Mouse (Mus musculus) midbrain, embryonic 16.5 days (tissue): Measurements from ENCODE around the gene Phactr1. TPM values are rescaled to one million over a fixed set of nuclear protein-coding genes. Genes with fewer than 3 reads are reported as not detected.

Source experiments
- ATAC-seq: fragments of 200-750 bp; cut with Nextera tagmentation; 2 replicates; pipeline ENCODE4 v1.8.0; 2017; ENCODE audit warnings: moderate TSS enrichment
- H3K27ac ChIP-seq: fragments of 300-500 bp; sonication (generic); 2 replicates; pipeline ENCODE4 v1.5.1; 2014; ENCODE audit warnings: mild to moderate bottlenecking, low read length, mixed read lengths
- H3K27me3 ChIP-seq: fragments of 300-500 bp; sonication (generic); 2 replicates; pipeline ENCODE4 v1.6.1; 2014; ENCODE audit warnings: low read depth, low read length, mixed read lengths; ENCODE audit not compliant: control insufficient read depth, insufficient read depth
- H3K36me3 ChIP-seq: fragments of 300-500 bp; sonication (generic); 2 replicates; pipeline ENCODE4 v1.6.1; 2014; ENCODE audit warnings: mild to moderate bottlenecking, low read length, moderate library complexity, mixed read lengths; ENCODE audit not compliant: control insufficient read depth, insufficient read depth
- H3K4me1 ChIP-seq: fragments of 300-500 bp; sonication (generic); 2 replicates; pipeline ENCODE4 v1.6.1; 2014; ENCODE audit warnings: mild to moderate bottlenecking, low read length, mixed read lengths; ENCODE audit not compliant: control insufficient read depth, insufficient read depth
- H3K4me2 ChIP-seq: fragments of 300-500 bp; sonication (generic); 2 replicates; pipeline ENCODE4 v1.6.1; 2014; ENCODE audit warnings: mild to moderate bottlenecking, low read length, mixed read lengths
- H3K4me3 ChIP-seq: fragments of 300-500 bp; sonication (generic); 2 replicates; pipeline ENCODE4 v1.5.1; 2014; ENCODE audit warnings: low read depth, mild to moderate bottlenecking, low read length, moderate library complexity, mixed read lengths
- H3K9ac ChIP-seq: fragments of 300-500 bp; sonication (generic); 2 replicates; pipeline ENCODE4 v1.6.1; 2014; ENCODE audit warnings: low read depth, low read length, mixed read lengths
- H3K9me3 ChIP-seq: fragments of 300-500 bp; sonication (generic); replicated peaks from 2 replicates; pipeline ENCODE4 v1.6.1; 2014; ENCODE audit warnings: mild to moderate bottlenecking, low read length, mixed read lengths; ENCODE audit not compliant: control insufficient read depth, poor library complexity, severe bottlenecking
- WGBS: fragments of 180-500 bp; shearing (Covaris S2); extraction: QIAGEN DNeasy Blood & Tissue Kit; methylation state at CpG from one replicate; pipeline ENCODE4 v1.1.7; 2014; 5-methylcytosine and 5-hydroxymethylcytosine counted together
- polyA plus RNA-seq: library from polyadenylated mRNA; unstranded; fragments of >200 nt; fragmentation: Nextera tagmentation; extraction: Ambion mirVana; gene quantifications from 2 replicates; pipeline ENCODE4 v1.2.1, GENCODE M21; 2015

The Phactr1 gene
- polyA plus RNA-seq, 1 experiment from 2014 or later = 62.5 TPM

DNA sequence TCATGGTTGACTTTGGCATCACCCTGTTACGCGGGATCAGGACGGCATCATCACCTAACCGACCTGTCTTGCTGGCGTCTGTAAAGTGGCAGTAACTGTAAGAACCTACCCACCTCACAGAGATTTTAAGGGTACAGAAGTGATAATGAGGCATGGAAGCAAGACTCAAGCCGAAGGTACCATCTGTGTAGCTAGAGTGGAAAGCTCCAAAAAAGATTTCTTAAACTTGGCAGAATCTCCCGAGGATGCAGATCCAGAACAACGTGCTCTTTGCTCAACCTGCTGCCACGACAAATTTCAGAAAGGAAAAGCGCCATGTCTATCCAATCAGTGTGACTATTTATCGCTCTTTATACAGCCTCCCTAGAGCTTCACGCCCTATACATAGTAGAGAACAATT lies 214.2 kb downstream of the Phactr1 start:
- 94% methylated on average over 12 of the region's 12 CpGs for WGBS
- H3K36me3 ChIP-seq = no peaks in the 10 kb centered on the region
- H3K4me2 ChIP-seq = no peak overlapping the region
- H3K4me1 ChIP-seq = no peaks in the 10 kb centered on the region; the same call in 1 of the 2 replicates
- no peak for ATAC-seq
- H3K4me3 ChIP-seq = no peak overlapping the region
- H3K9me3 ChIP-seq = no peaks in the 10 kb centered on the region; the same call in 1 of the 2 replicates
- no peak overlapping the region for H3K27ac ChIP-seq
- H3K9ac ChIP-seq = no peak overlapping the region
- H3K27me3 ChIP-seq = no peaks in the 10 kb centered on the region

DNA sequence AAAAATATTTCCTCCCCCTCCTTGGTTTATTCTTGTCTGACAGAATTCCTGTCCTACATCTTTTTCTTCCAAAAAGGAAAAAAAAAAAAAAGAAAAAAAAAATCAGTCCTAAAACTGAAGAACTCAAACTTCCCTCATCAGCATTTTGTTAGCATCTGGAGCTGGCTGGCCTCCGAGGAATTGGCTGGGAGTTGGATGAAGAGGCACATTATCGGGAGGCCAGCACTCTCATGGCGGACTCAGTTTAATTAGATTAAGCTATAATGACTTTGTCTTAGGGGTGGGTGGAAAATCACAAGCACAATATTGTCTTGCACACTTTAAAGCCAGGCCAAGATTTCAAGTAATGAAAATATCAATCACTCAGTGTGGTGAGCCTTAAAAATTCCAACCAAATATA lies 215.6 kb downstream of the Phactr1 start:
- Histone ChIP-seq H3K9ac (no peak overlapping the region), H3K4me2 (no peak overlapping the region), H3K27ac (no peak overlapping the region), H3K27me3 (no peaks in the 10 kb centered on the region), H3K9me3 (no peaks in the 10 kb centered on the region; the same call in 1 of the 2 replicates), H3K4me3 (no peak overlapping the region), H3K4me1 (no peaks in the 10 kb centered on the region), H3K36me3 (no peaks in the 10 kb centered on the region)
- 52% methylated on average over 3 of the region's 3 CpGs for WGBS
- no peak for ATAC-seq

DNA sequence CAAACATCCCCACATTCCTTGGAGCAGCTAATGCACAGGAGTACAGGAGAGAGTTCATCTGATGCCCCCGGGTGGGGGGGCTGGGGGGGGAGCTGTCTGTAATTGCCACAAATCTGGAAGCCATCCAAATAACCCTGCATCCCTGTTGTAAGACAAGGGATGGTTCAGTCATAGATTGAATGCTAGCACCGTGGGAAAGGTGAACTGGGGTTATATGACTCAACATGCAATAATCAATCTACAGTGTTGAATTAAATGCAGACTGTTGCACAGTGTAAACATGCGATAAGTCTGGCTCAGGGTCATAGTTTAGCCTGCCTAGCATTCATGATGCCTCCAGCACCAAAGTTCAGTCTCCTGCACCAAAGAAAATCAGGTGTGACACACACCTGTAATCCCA lies 219.2 kb downstream of the Phactr1 start:
- no peaks in the 10 kb centered on the region for H3K27me3 ChIP-seq
- no peak overlapping the region for H3K4me3 ChIP-seq
- H3K27ac ChIP-seq = no peak overlapping the region
- no peak overlapping the region for H3K9ac ChIP-seq
- no peaks in the 10 kb centered on the region for H3K4me1 ChIP-seq
- ATAC-seq = no peak
- no peak overlapping the region for H3K4me2 ChIP-seq
- no peaks in the 10 kb centered on the region for H3K36me3 ChIP-seq
- 69% methylated on average over 3 of the region's 3 CpGs for WGBS
- H3K9me3 ChIP-seq = no peaks in the 10 kb centered on the region; the same call in 1 of the 2 replicates

DNA sequence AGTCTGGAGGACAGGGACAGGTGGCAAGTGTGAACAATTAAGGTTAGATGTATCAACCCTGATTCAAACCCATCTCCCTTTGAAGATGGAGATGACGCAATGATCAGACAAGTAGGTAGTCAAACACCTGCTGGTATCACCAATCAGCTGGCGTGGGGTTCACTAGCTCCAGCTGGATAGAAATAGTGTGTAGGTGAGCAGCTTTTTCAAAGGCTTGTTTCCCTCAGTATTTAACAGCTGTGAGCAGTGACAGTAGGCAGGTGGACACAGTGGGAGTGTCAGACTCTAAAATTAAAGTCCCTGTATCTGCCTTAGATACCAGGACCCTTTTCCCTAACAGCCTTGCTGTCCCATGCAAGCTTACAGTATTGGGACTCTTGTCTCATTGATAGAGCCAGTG lies 221.4 kb downstream of the Phactr1 start:
- no peaks in the 10 kb centered on the region for H3K27me3 ChIP-seq
- WGBS = 88% methylated on average over 2 of the region's 2 CpGs
- H3K9ac ChIP-seq = no peak overlapping the region
- H3K9me3 ChIP-seq = no peaks in the 10 kb centered on the region
- no peaks in the 10 kb centered on the region for H3K36me3 ChIP-seq
- no peak overlapping the region for H3K27ac ChIP-seq
- ATAC-seq = no peak
- no peak overlapping the region for H3K4me2 ChIP-seq
- no peak overlapping the region for H3K4me3 ChIP-seq
- H3K4me1 ChIP-seq = no peaks in the 10 kb centered on the region

DNA sequence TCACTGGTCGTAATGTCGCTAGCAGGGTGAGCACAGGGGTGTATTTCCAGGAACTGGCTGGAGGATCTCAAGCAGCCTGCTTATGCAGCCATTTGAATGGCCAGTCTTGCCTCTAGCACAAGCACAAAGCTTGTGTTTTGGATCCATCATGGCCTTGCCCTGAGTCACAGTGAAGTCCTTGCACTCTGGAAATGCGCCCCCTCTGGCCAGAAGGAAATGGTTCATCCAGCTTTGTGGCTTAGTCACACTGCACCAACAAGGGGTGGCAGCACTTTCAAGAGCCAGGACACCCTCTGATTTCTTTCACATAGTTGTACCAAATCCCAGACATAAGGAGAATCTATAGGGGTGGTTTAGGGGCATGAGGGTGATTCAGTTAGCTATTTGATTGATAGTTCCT lies 222.4 kb downstream of the Phactr1 start:
- no peaks in the 10 kb centered on the region for H3K9me3 ChIP-seq
- H3K4me1 ChIP-seq = no peaks in the 10 kb centered on the region
- H3K4me3 ChIP-seq = no peak overlapping the region
- H3K27me3 ChIP-seq = no peaks in the 10 kb centered on the region
- H3K4me2 ChIP-seq = no peak overlapping the region
- no peak for ATAC-seq
- H3K27ac ChIP-seq = no peak overlapping the region
- H3K36me3 ChIP-seq = no peaks in the 10 kb centered on the region
- WGBS = 93% methylated on average over 3 of the region's 3 CpGs
- H3K9ac ChIP-seq = no peak overlapping the region

DNA sequence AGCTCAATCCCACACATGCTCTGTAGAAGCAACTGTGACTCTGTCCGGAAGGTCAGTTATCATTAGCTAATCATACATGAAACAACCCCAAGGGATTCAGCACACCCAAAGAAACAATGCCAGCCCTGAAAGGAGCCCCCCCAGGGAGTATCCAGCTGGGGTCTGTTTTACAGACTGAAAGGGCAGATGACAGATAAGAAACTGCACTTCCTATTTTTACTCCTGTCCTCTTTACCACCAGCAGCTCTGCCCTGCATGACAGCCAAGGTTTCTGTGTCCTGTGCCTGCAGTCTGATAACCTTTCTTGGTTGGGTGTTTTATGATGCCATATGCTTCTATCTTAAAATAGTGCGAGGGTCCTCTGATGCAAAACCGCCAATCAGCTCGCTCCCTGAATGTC lies 225.4 kb downstream of the Phactr1 start:
- H3K4me1 ChIP-seq = no peaks in the 10 kb centered on the region
- H3K27me3 ChIP-seq = no peaks in the 10 kb centered on the region
- no peaks in the 10 kb centered on the region for H3K36me3 ChIP-seq
- no peaks in the 10 kb centered on the region for H3K9me3 ChIP-seq
- WGBS = 76% methylated on average over 4 of the region's 4 CpGs
- no peak overlapping the region for H3K9ac ChIP-seq
- ATAC-seq = no peak
- no peak overlapping the region for H3K4me2 ChIP-seq
- no peak overlapping the region for H3K27ac ChIP-seq
- H3K4me3 ChIP-seq = no peak overlapping the region

DNA sequence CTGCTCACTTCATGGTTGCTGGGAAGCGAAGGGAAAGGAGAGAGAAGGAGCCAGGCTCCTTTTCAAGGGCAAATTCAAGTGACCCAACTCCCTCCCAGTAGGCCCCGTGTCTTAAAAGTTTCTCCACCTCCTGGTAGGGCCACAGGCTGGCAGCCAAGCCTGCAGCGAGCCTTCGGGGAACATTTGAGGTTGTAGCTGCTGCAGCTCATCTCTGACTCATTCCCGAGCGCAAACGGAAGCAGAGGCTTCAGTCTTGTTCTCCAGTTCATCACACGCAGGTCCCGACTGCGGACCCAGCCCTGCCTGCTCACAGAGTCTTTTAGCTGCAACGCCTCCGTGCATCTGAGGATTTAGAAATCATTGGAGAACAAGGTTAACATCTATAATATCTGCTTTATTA lies 226.6 kb downstream of the Phactr1 start:
- Histone ChIP-seq H3K9ac (no peak overlapping the region), H3K27ac (no peak overlapping the region), H3K4me1 (no peaks in the 10 kb centered on the region), H3K27me3 (no peaks in the 10 kb centered on the region), H3K4me3 (no peak overlapping the region), H3K9me3 (no peaks in the 10 kb centered on the region), H3K4me2 (no peak overlapping the region), H3K36me3 (no peaks in the 10 kb centered on the region)
- ATAC-seq = no peak
- 86% methylated on average over 12 of the region's 12 CpGs for WGBS

DNA sequence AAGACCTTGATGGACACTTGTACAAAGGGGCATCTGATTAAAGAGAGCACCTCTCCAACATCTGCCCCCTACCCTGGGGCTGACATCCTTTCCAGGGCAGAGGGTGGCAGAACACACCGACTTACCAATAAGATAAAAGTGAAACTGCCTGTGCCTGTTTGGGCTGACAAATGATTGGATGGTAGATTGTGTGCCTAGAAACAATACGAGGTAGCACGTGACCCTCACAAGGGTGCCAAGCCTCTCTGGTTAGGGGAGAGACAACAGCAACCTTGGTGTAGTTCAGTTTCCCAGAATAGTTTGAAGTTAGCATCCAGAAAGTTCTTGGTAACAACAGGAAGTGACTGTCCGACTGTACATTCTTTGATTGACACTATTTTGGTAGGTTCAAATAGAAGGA lies 234.7 kb downstream of the Phactr1 start:
- Histone ChIP-seq H3K36me3 (no peaks in the 10 kb centered on the region), H3K4me2 (no peak overlapping the region), H3K27me3 (peaks cover 4% of the 10 kb centered on the region), H3K4me3 (no peak overlapping the region), H3K4me1 (peaks cover 19% of the 10 kb centered on the region), H3K9me3 (no peaks in the 10 kb centered on the region), H3K27ac (no peak overlapping the region), H3K9ac (no peak overlapping the region)
- 79% methylated on average over 4 of the region's 4 CpGs for WGBS
- ATAC-seq = no peak

DNA sequence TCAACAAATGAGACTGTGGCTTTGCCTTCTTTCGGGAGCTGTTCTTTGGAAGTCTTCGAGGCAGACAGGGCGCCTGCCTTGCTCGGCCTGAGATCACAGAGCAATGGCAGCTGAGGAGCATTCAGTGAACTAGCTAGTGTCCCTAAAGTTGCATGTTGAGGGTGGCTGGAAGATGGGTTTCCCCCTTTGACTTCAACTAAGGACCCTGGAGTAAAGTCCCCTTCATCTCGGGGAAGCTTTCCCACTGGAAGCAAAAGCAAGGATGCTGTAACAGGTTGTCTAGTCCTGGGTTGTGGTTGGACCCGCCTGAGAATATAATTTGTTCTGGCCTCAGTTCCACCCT lies 235.4 kb downstream of the Phactr1 start:
- Histone ChIP-seq H3K36me3 (no peaks in the 10 kb centered on the region), H3K9me3 (no peaks in the 10 kb centered on the region), H3K4me2 (peak overlapping the region; percentile 99), H3K27ac (0 out of 2 replicates have a peak overlapping the region, but pooled peaks have one; percentile 7), H3K27me3 (peaks cover 4% of the 10 kb centered on the region), H3K4me1 (peaks cover 19% of the 10 kb centered on the region), H3K9ac (peak overlapping the region; percentile 86), H3K4me3 (peak overlapping the region; percentile 72)
- 12% methylated on average over 6 of the region's 6 CpGs for WGBS
- no peak for ATAC-seq
